Mouse (Mus musculus) cerebellum, adult 2 months (tissue): ENCODE data around the gene Cacna1g.

Experiments
- CTCF ChIP-seq: fragments of 200-500 bp; IDR thresholded peaks from 2 replicates; pipeline ENCODE4 v1.5.1; 2011; ENCODE audit warnings: low read depth, mild to moderate bottlenecking, control low read depth, low read length, moderate library complexity, borderline replicate concordance; ENCODE audit not compliant: insufficient read depth
- POLR2A ChIP-seq: fragments of 200-500 bp; IDR thresholded peaks from 2 replicates; pipeline ENCODE4 v1.6.1; 2011; ENCODE audit warnings: low read length, control low read depth, borderline replicate concordance; ENCODE audit not compliant: insufficient read depth

DNA sequence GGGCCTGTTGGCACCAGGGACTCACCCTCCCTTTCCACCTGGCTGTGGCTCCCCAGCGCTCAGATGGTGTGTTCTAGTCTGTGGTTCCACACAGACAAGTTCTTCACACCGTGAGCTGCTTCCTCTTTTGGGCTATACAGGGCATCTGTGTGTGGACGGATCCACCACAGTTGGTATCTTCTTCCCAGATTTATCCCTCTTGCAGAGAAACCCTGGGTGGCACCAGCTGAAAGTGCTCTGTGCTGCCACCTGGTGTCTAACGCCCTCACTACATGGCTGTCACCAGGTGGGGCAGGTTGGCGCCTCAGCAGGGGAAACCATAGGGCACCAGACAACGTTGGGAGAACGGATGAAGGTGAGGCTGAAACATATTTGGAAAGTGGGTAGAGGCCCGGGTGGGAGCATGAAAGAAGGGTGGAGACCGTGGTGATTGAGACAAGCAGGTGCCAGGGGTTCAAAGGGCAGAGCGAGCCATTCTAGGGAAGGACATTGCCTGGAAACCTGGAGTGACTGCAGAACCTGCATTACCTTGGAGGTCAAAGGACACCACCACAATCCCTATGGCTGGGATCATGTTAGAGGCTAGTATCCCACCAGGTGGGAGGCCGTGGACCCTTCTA, 69.2 kb downstream of the Cacna1g start:
- TF ChIP-seq CTCF, result peak; percentile 97
- no peak for TF ChIP-seq POLR2A
